Mouse (Mus musculus): ENCODE measurements around the gene Abhd14b. TPM values are rescaled to one million over a fixed set of nuclear protein-coding genes. Genes with fewer than 3 reads are reported as not detected.

Gene Abhd14b
- polyA plus RNA-seq, 2 experiments from 2014 or later: 19.4 to 21.2 TPM

- peak; percentile 96 for ATAC-seq
Measured at GRCm38 (mm10) chr9:106429221-106430014, 17.8 kb upstream of the Abhd14b start, which contains the start of gene Rpl29. Rpl29 (plus strand) TSS chr9:106429454.

- ATAC-seq: no peak
Measured at GRCm38 (mm10) chr9:106430015-106430264, 17.3 kb upstream of the Abhd14b start.

GRCm38 (mm10) chr9:106433389-106433788, 13.9 kb upstream of the Abhd14b start:
- no peak for ATAC-seq

GRCm38 (mm10) chr9:106436566-106436965, 10.7 kb upstream of the Abhd14b start:
- no peak for ATAC-seq

GRCm38 (mm10) chr9:106442680-106443079, 4.6 kb upstream of the Abhd14b start:
- ATAC-seq: no peak

GRCm38 (mm10) chr9:106444836-106445235, 2.4 kb upstream of the Abhd14b start:
- no peak for ATAC-seq

GRCm38 (mm10) chr9:106447951-106448350, 692 bp downstream of the Abhd14b start:
- no peak for ATAC-seq

GRCm38 (mm10) chr9:106448498-106449031, 1.3 kb downstream of the Abhd14b start:
- ATAC-seq: peak; percentile 77

- no peak for ATAC-seq
Measured at GRCm38 (mm10) chr9:106449947-106450346, 2.7 kb downstream of the Abhd14b start.

- ATAC-seq: no peak
Measured at GRCm38 (mm10) chr9:106450661-106451060, 3.4 kb downstream of the Abhd14b start.

GRCm38 (mm10) chr9:106451298-106451697, 4.0 kb downstream of the Abhd14b start:
- no peak for ATAC-seq

- ATAC-seq: no peak
Measured at GRCm38 (mm10) chr9:106451899-106452298, 4.6 kb downstream of the Abhd14b start.

- ATAC-seq: no peak
Measured at GRCm38 (mm10) chr9:106452351-106452750, 5.1 kb downstream of the Abhd14b start.

- no peak for ATAC-seq
Measured at GRCm38 (mm10) chr9:106452821-106453220, 5.6 kb downstream of the Abhd14b start.

GRCm38 (mm10) chr9:106453271-106454070, 6.2 kb downstream of the Abhd14b start, which contains the start of gene Pcbp4:
Pcbp4 (plus strand) TSS chr9:106453291.
- peak; percentile 72 for ATAC-seq

GRCm38 (mm10) chr9:106454071-106454761, 7.0 kb downstream of the Abhd14b start:
- ATAC-seq: no peak

GRCm38 (mm10) chr9:106454888-106455681, 7.8 kb downstream of the Abhd14b start:
- ATAC-seq: no peak

GRCm38 (mm10) chr9:106456325-106457162, 9.3 kb downstream of the Abhd14b start:
- no peak for ATAC-seq

- no peak for ATAC-seq
Measured at GRCm38 (mm10) chr9:106457163-106457559, 9.9 kb downstream of the Abhd14b start.

GRCm38 (mm10) chr9:106457920-106458319, 10.7 kb downstream of the Abhd14b start:
- ATAC-seq: no peak

GRCm38 (mm10) chr9:106459946-106460345, 12.7 kb downstream of the Abhd14b start:
- ATAC-seq: no peak

Data from CD4-positive, CD25-positive, alpha-beta regulatory T cell, adult 4 months (primary cell).